Mouse (Mus musculus): Measurements from ENCODE around the gene Bpifb1.
"Not testable (repeated sequence)": the region's sequence is repeated elsewhere in the genome, so short reads cannot be mapped to it uniquely, and the experiment has no call there.

Bpifb1 gene

GRCm38 (mm10) chr2:154211881-154212280, 21.3 kb downstream of the Bpifb1 start:
- no peak for DNase-seq (ENCODE audit: low spot score in 2 of 2)

- DNase-seq (ENCODE audit: low spot score in 2 of 2): peak; percentile 17 to 28
These were observed 24.6 kb downstream of the Bpifb1 start for GRCm38 (mm10) chr2:154215191-154215590.

GRCm38 (mm10) chr2:154219950-154220349, 29.3 kb downstream of the Bpifb1 start:
- DNase-seq (ENCODE audit: low spot score in 2 of 2): no peak

GRCm38 (mm10) chr2:154223265-154223916, 32.8 kb downstream of the Bpifb1 start, which contains the start of gene Bpifb5:
TSS of gene Bpifb5 (plus strand) at chr2:154223742.
- DNase-seq (ENCODE audit: low spot score in 2 of 2): no peak

DNA sequence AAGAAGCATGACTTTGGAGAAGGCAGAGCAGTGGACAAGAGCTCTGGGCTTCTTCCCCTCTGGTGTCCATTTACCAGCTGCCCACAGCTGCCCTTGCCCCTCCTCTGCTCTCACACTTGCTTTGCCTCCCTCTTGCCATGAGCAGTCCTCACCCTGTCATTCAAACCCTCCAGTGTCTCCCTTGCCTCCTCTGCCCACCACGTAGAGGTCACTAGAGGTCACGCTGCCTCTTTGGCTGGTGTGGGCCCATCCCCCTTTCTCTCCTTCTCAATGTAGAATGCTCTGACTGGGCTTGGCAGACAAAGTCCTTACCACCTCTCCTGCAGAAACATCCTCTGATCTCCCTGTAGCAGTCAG, 33.3 kb downstream of the Bpifb1 start:
- no peak for DNase-seq (ENCODE audit: low spot score in 2 of 2)

- no peak for DNase-seq (ENCODE audit: low spot score in 2 of 2)
These were observed 36.4 kb downstream of the Bpifb1 start for GRCm38 (mm10) chr2:154226991-154227390.

- DNase-seq (ENCODE audit: low spot score in 2 of 2): no peak
These were observed 37.2 kb downstream of the Bpifb1 start for GRCm38 (mm10) chr2:154227830-154228229.

DNA sequence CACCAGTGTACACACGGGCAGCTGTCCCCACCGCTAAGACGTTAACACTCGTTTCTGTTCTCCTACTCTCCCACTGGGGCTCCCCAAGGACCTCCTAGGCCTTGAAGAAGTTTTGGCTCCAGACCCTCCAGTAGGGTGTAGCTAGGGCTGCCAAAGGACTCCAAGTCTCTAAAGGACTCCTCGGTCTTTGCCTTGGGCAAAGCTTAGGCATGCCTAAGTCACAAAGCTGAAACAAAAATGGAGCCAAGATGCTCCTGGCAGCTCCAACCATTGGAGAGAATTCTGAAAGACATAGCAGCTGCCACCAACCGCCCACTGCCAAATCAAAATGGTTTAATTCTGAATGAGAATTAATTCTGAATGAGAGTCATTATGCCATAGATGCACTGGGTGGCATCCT, 42.8 kb downstream of the Bpifb1 start:
- no peak for DNase-seq (ENCODE audit: low spot score in 2 of 2)

DNA sequence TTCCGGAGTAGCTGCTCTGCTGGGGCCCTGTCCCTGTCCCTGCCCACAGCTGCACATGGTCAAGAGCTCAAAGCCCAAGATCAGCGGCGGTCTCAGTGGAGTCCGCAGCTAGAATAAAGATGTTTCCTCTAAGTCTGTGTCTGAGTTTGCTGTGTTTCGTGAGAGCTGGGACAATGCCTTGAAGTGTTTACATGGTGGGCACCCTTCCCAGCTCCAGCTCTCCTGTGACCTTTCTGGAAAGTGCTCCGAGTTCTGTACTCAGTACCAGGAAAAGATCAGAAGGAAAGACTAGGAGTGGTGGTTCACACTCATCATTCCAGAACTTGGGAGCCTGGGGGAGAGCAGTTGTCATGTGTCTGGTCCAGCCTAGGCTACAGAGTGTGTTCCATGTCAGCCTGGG, 50.2 kb downstream of the Bpifb1 start:
- no peak for DNase-seq (ENCODE audit: low spot score in 2 of 2)

DNA sequence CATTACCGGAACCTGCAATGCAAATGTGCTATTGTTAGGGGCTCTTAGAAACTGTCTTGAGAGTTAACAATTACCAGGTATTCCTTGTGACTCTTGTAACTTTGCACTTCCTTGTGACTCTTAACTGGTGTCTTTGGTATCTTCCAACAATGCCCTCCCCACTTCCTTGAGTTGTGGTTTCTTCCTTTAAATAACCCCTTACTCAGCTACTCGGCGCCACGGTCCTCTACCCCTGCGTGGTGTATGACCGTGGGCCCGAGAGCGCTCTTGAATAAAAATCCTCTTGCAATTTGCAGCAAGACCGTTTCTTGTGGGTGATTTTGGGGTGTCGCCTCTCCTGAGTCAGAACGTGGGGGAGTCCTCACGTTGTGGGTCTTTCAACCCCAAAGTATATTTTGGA, 52.1 kb downstream of the Bpifb1 start:
- DNase-seq (ENCODE audit: low spot score in 2 of 2): not testable (repeated sequence)

GRCm38 (mm10) chr2:154243356-154244036, 52.9 kb downstream of the Bpifb1 start:
- DNase-seq (ENCODE audit: low spot score in 2 of 2): no peak

DNA sequence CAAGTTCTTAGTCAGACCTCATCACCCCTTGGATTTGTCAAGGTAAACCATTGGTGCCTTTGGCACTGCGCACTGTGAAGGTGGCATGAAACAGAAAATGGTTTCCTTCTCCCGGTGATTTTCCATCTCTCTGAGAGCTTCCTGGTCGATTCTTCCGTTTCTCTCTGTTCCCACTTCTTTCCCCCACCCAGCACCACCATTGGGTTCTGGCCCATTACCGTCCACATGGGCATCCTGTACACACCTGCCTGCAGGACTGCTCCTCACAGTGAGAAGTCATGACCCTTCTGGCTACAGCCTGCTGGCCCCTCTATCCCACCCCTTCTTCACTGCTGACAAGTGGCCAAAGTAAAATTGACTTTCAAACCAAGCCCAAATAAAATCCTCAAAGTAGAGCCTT, 54.7 kb downstream of the Bpifb1 start:
- DNase-seq (ENCODE audit: low spot score in 2 of 2): no peak

GRCm38 (mm10) chr2:154255254-154255653, 64.6 kb downstream of the Bpifb1 start:
- DNase-seq (ENCODE audit: low spot score in 2 of 2): not testable (repeated sequence)

GRCm38 (mm10) chr2:154255770-154256169, 65.2 kb downstream of the Bpifb1 start:
- no peak for DNase-seq (ENCODE audit: low spot score in 2 of 2)

DNA sequence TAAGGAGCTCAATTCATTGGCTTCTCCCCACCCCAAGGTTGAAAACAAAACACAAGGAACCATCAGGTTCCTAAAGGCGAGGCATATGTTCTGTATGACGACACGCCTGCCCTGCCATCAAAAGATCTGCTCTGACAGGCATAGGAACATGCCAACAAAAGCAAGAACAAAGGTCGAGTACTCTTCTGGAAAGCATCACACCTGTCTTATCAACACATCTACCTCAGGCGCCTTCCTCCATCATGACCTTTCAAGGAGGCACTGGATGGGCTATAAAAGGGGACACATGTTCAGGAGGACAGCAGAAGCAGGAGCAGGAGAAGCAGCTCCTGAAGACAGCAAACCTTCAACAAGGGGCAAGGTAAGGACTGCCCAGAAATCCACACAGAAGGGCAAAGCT, 66.9 kb downstream of the Bpifb1 start, which contains the start of gene Bpifb9a:
TSS of gene Bpifb9a (plus strand) at position 301 of the 400 bp plus-strand sequence.
- not testable (repeated sequence) for DNase-seq (ENCODE audit: low spot score in 2 of 2)

GRCm38 (mm10) chr2:154264397-154264796, 73.8 kb downstream of the Bpifb1 start:
- DNase-seq (ENCODE audit: low spot score in 2 of 2): not testable (repeated sequence)

Data from spleen, postnatal 14 days (tissue).